Mouse (Mus musculus): ENCODE data around the gene Prr15l.

- TF ChIP-seq CTCF (IDR thresholded peaks at IDR 0.05; ENCODE audit: extremely low read depth, insufficient read length, insufficient replicate concordance, low read depth, low read length): no peak
- no peak for TF ChIP-seq POLR2A (IDR thresholded peaks at IDR 0.05; ENCODE audit: low read depth, low read length)
These were observed 27.2 kb downstream of the Prr15l start for GRCm38 (mm10) chr11:96955094-96955493.

Data from small intestine, adult 2 months (tissue).